Mouse (Mus musculus) erythroblast, adult 5-6 weeks (primary cell): ENCODE measurements around the gene Cacna2d1. TPM values are rescaled to one million over a fixed set of nuclear protein-coding genes. Genes with fewer than 3 reads are reported as not detected.

Experiments used
- ATAC-seq: replicated peaks from 2 replicates; pipeline ENCODE4 v1.8.0; 2016; ENCODE audit warnings: moderate number of reproducible peaks, mild to moderate bottlenecking, moderate TSS enrichment, inconsistent platforms; ENCODE audit not compliant: poor library complexity, low FRiP score, severe bottlenecking
- total RNA-seq, 2 experiments: library from RNA; stranded (forward) in 1 of 2; stranded (reverse) in 1 of 2; fragments of 150-400 nt in 1 of 2; fragments of 200-764, 138-1000 nt in 1 of 2; gene quantifications; 2 replicates each; pipeline versions ENCODE4 v1.2.3 to v1.2.4; 2015 to 2017; ENCODE audit warnings: low replicate concordance in 2 of 2

The Cacna2d1 gene
- total RNA-seq, 2 experiments from 2014 or later = not detected

DNA sequence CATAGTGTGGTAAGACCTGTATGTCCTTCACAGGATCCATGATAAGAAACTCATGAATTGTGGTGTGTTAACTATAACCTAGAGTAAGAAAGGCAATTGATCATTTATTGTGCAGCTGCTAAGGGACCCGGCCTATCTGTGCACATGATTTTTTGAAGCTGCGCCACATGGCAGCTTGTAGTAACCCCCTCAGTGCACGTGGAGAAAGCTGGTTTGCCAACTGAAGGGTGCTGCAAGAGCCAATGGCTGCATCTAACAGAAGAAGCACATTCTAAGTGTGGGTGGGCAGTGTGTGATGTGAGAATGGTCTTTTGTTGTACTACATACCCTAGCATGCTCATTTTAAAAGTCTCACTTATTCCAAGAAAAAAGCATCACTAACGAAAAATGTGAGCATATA, 302.1 kb downstream of the Cacna2d1 start:
- ATAC-seq = no peak

GRCm38 (mm10) chr5:16237972-16238371, 303.5 kb downstream of the Cacna2d1 start:
- ATAC-seq = no peak

- no peak for ATAC-seq
Observed at GRCm38 (mm10) chr5:16240255-16240654, 305.8 kb downstream of the Cacna2d1 start.

DNA sequence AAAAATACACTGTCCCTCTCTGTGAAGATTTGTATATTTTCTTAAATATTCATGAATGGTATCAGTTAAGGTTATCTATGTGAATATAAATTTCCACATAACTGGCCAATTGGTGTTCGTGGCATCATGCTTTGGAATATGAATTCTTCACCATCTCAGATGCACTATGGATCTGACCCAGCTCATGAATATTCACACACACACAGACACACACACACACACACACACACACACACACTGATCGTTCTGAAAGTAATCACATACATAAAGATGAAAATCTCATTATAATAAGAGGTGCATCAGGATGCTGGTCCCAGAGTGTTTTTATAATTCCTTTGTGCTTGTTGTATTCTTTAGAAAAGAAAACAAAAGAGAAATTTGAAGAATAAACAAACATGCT, 309.1 kb downstream of the Cacna2d1 start:
- ATAC-seq = no peak

GRCm38 (mm10) chr5:16252738-16253513, 318.4 kb downstream of the Cacna2d1 start:
- ATAC-seq = no peak

DNA sequence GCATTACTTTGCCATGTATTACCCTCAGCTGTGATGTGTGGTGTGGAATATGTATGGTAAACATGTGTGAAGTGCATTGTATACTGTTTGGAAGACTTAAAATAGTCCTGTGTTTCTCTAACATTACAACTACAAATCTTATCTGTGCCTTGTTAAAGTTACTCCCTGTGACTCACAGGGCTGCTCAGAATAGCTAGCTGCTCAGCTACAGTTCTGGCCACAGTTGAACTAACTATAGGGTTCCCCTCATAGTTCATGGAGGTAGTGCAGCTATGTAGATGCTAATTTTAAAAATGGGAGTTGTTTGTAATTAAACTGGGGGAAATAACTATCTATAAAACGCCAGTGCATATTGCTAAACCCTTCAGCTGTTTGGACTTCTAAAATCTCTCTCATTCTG, 319.3 kb downstream of the Cacna2d1 start:
- ATAC-seq = no peak

DNA sequence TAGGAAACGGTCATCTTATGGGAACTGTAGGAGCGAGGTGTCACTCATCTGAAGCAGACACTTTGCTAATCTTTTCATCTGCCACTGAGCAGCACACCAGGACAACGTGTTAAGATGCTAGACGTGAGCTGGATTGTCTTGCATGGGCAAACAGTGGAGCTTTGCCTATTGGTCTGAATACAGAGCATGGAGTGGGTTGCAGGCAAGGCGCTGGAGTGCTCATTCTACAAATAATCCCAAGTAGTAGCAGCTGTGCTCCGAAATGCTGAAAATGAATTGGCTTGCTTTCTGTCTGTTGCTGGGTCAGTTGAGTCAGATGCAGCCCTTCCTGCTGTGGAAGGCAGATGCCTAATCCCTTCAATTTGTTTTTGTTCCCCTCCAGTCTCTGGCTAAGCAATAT, 330.9 kb downstream of the Cacna2d1 start:
- ATAC-seq = no peak

- no peak for ATAC-seq
Observed at GRCm38 (mm10) chr5:16277058-16277457, 342.6 kb downstream of the Cacna2d1 start.

- ATAC-seq = no peak
Observed at GRCm38 (mm10) chr5:16281229-16281628, 346.7 kb downstream of the Cacna2d1 start.

DNA sequence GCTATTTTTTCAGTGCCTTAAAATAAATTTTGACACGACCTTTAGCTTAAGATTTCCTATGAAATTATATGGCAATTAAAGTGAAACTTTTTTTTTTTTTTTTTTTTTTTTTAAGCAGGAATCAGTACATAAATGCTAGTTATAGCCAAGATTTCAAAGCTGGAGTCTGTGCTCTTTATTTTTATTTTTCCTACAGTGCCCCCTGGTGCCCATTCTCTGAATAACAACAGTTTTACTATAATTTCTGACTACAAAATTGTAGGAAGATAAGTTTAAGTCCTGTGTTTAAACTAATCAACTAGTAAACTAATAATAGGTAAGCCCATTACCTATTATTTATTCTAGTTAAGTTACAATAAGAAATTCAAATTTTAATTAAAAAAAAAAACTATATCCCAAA, 358.7 kb downstream of the Cacna2d1 start:
- no peak for ATAC-seq

GRCm38 (mm10) chr5:16293825-16294224, 359.3 kb downstream of the Cacna2d1 start:
- no peak for ATAC-seq

- no peak for ATAC-seq
Observed at GRCm38 (mm10) chr5:16294708-16295107, 360.2 kb downstream of the Cacna2d1 start.

DNA sequence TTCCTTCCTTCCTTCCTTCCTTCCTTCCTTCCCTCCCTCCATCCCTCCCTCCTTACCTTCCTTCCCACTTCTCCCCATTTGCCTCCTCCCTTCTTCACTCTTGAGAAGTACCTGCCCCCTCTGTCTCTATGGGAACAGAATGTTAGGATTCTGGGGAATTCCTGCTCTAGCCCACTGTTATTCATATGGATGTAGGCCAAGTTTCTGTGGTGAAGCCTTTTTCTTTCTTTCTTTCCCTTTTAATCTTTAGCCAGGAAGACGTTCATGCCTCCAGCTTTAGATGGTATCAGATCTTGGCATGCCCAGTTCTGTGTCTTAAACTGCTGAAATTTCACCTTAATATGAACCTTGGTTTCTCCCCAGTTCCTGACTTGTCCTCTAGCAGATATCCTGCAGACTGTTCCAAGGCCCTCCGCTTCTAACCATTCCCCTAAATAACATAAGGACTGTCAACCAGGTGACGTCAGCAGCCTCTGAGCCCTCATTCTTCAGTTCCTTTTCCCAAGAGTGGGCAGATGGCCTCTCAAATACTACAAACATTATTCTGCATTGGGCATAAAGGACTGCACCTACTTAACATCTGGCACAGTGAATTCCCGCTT, 362.8 kb downstream of the Cacna2d1 start:
- ATAC-seq = no peak

GRCm38 (mm10) chr5:16299631-16300030, 365.1 kb downstream of the Cacna2d1 start:
- ATAC-seq = no peak

- ATAC-seq = no peak
Observed at GRCm38 (mm10) chr5:16309168-16310006, 374.9 kb downstream of the Cacna2d1 start.

GRCm38 (mm10) chr5:16314242-16314641, 379.8 kb downstream of the Cacna2d1 start:
- no peak for ATAC-seq

GRCm38 (mm10) chr5:16315983-16316390, 381.5 kb downstream of the Cacna2d1 start:
- no peak for ATAC-seq

DNA sequence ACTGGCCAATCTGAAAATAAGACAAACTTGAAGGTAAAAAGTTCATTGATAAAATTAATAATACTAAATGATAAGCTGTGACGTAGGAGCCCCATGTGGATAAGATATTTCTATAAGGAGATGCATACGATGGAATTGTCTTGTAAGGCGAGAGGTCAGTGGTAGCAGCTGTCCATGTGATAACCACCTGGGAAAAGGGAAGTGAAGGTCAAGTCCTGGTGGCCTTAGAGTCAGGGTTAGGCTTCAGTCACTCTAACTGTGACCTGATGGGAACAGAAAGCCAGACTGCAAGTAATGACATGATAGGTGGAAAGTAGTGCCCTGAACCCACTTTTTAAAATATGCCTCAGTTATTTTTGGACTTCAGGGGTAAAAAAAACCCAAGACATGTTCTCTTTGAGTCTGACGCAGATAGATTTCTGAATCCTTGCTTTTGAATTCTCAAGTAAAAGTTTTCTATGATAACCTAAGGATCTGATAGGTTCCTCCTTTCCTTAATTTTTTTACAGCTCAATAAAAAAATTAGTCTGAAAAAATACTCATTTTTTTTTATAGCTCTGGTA, 383.3 kb downstream of the Cacna2d1 start:
- ATAC-seq = no peak

- no peak for ATAC-seq
Observed at GRCm38 (mm10) chr5:16326610-16327009, 392.1 kb downstream of the Cacna2d1 start.

DNA sequence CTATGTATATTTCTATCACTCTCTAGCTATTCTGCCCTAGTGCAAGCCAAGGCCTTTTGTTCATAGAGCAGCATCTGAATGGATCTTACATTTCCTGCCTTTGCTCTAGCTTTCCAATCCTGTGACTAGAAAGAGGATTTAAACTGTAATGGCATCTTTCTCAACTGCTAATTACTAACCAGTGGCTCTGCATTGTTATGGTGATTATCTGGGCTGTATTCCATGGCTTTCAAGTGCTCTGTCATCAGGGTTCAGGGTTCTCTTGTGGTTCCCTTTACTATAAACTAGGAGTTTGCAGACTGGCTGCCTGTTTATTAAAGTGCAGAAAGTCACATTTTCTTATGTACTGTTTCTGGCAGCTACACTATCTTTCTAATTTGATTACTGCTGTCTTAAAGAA, 410.9 kb downstream of the Cacna2d1 start:
- ATAC-seq = no peak
